Mouse (Mus musculus): Measurements from ENCODE around the gene Steap2.
"Not testable (repeated sequence)": the region's sequence is repeated elsewhere in the genome, so short reads cannot be mapped to it uniquely, and the experiment has no call there.

Gene Steap2

DNA sequence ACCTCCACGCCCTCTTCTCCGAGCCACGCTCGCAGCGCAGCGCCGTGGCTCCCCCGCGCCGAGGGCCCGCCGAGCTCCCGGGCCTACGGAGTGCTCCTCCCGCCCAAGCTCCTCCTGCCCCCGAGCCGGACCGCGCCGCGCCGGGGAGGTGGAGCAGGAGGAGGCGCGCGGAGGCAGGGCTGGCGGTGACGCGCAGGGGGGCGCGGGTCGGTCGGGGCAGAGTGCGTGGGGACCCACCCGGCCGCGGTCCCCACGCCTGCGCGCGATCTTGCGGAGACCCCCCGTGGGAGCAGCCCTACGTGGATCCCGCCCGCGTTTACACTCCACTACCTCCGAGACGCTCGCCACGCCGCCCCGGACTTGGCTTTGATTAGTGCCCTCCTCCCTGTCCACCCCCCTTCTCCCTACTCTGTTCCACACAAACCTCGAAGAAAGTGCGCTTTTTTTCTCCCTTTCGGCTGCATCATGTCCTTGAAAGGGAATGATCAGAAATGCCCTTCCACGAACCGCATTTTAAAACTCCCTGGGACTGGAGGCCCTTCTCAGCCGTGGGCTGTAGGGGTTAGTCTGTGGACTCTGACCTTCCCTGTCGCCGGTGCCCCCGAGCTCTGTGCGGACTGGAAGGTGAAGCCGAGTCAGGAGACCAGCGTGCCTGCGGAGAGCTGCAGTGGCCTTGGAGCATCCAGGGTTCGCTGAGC, at the start of gene Steap2:
Gene Steap2, minus strand, starts transcription at position 623 of the 698 bp plus-strand sequence.
- no peak for DNase-seq (ENCODE audit: low spot score)

DNA sequence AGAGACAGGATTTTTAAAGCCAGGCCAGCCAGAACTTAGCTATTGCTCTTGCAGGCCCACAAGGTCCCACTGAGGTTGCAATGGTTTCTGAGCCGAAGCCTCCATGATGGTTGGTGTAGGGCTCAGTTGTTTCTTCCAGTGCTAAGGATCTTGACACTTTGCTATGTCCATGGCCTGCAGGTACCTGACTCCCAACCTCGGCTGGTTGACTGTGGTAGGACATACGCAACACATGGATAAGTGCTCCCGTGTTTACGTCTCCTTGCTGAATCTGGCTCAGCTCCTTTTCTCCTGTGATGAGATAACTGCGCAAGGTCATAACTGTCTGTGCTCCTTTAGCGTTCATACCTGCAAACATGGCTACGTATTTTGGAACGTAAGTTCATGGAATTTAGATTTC, 40.1 kb upstream of the Steap2 start:
- DNase-seq (ENCODE audit: low spot score) = no peak

DNA sequence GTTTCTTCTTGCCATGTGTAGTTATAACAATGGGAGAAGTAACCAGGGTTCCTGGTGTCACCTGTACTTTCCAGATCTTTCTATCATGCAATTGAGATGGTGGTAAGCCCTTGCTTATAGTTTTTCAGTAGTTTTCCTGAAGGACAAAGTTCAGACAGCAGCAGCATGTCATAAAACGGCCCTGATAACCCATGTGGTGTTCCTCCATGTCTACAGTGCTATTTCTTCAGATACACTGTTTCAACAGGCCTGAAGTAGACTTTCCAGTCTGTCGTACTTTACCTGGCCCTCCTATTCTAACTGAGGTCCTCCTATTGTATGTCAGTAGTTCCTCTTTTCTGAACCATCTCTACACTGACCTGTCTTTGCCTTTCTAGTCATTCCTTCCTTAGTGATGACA, 38.5 kb upstream of the Steap2 start:
- no peak for DNase-seq (ENCODE audit: low spot score)

DNA sequence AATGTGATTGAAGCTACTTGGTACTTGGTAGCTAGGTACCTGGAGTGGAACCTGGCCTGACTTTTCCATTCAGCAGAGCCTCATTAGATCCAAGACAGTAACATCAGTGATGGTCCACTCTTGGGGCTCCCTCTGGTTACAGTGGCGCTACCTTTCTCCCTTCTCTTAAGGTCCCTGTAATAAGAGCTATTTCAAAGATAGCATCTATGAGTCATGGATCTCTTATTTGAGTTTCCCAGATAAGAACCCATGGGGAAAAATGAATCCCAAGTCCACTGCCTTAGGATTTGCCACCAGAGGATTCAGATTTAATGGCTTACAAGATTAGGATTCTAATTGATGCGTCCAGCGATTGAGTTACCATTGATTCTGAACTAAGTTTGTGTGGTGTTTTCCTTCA, 37.8 kb upstream of the Steap2 start:
- no peak for DNase-seq (ENCODE audit: low spot score)

DNA sequence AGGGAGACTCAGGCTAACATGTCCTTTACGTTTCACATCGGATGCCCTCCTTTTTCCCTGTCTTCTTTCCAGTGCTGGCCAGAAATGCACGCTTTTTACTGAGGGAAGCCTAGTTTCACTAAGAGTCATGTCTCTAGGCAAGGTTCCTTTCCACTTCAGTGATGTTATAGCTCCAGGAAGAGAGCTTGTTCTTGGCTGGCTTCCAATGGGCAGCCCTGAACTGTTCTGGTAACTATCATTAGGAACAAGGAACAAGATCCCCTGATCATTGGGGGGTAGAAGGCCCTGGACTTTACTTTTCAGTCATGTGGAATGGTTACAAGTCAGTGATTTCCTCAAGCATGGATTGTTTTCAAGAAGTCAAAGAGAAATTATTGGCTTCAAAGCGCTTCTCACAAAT, 35.5 kb upstream of the Steap2 start:
- no peak for DNase-seq (ENCODE audit: low spot score)

DNA sequence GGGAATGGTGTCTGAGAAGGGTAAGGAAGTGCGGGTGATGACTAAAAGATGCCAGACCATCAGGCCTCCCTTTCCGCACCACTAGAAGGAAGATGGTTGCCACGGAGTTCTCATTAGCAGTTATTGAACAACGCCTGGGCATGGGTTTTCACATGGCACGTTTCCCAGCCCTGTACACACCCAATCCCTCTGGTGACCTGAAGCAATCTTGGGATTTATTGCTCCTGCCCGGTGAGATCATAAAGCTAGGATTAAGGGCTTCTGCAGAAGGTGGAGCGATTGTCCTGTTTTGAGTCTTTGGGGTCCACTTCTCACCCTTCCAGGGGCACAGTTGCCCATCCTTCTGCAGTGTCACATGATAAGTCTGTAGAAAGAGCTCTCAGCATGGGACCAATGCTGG, 27.8 kb upstream of the Steap2 start:
- no peak for DNase-seq (ENCODE audit: low spot score)

DNA sequence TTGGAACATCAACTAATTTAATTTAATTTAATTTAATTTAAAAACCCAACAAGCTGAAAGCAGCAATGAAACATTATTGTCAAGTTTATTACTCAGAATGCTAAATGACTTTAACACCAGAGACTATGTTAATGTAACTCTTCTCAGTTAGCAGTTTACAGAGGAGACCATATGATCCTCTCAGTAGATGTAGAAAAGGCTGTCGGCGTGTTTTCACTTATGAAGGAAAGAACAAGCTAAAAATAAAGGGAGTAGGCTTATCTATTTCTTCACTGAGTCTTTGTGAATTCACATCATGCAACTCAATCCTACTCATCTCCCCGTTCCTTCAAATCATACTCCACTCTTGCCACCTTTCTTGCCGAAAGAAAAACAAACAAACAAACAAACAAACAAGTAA, 16.7 kb upstream of the Steap2 start:
- no peak for DNase-seq (ENCODE audit: low spot score)

DNA sequence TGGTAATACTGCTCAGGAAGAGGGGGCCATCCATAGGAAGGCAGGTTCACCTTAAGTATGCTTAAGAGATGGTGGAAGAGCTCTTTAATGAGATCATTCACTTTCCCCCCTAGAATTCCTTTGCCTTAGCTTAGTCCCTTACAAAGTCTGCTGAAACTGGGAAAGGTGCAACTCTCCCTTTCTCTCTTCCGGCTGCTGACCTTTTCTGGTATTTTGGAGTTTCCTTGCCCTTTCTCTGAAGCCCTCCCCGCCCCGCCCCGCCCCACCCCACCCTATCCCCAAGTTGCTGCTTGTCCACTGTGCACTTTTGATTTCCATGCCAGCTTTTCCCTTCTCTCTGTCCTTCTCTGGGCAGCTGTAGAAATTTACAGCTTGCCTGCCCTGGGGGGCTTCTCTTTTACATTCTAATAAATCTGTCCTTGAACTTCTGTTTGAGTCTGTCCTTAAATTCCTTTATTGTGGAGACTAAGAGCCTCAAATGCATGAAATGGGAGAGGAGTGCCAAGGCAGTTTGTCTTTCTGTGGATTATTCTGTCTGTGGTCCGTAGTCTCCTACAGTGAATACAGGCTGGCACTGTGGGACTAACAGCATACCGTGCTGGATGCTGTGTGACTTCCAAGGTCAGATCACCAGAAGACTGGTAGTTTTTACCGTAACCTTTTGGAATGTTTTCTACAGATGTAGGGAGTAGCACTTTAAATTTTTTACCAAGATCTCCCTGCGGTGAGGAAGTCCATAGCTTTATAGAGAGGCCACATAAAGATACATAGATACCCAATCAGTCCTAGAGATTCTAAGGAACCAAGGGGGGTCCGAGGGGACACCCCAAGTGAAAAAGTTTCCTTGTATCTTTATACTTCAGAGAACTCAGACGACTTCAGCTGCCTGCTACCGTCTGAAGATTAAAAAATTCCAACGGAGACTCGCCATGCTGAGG, 13.2 kb upstream of the Steap2 start:
- no peak for DNase-seq (ENCODE audit: low spot score)

DNA sequence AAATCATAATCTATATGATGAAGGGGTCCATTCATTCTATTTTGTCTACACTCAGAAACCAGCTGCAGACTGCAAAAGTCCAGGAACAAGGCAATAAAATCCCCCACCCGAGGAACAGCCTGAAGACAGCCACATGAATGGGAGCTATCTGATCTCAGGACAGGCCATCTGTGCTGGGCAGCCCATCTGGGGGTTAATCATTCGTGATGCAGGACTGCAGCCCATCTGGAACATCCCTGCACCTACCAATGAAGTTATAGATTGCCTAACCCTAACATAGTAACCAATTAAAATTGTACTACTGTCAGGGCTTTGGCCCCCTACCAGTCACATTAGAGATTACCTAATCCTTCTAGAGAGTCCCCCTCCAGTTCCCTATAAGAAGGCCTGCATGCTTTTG, 10.6 kb upstream of the Steap2 start:
- DNase-seq (ENCODE audit: low spot score) = no peak

DNA sequence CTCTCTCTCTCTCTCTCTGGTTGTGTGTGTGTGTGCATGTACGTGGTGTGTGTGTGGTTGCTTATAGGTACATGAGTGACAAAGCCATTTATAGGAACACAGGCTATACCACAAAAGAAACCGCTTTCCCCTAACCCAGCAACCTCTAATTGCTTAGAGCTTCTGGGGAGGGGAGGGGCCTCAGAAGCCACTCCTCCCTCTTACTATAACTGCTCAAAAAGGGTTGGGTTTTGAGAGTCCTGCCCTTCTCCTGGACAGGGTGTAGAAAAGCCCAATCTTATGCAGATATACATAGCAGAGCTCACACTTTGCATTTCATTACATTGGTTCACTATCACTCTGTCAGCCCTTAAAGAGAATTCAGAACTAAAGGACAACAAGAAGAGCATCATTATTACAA, 6.0 kb upstream of the Steap2 start:
- DNase-seq (ENCODE audit: low spot score) = no peak

DNA sequence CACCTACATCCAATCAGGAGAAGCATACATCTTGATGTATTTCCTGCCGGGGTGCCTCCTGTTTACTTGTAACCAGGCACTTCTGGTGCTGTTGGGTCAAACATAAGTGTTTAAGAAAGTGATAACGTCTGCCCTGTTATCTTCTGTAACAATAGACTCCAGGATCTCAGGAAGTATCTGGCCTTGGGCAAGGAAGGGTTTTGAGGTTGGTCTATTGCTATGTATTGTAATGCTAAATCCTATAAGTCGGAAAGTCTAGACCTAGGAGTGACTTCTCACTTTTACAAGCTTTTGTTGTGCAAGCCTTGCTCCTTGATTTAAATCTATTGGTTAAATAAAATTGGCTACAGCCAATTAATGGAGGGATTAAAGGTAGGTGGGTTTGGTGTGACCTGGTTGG, 4.5 kb upstream of the Steap2 start:
- DNase-seq (ENCODE audit: low spot score) = no peak

DNA sequence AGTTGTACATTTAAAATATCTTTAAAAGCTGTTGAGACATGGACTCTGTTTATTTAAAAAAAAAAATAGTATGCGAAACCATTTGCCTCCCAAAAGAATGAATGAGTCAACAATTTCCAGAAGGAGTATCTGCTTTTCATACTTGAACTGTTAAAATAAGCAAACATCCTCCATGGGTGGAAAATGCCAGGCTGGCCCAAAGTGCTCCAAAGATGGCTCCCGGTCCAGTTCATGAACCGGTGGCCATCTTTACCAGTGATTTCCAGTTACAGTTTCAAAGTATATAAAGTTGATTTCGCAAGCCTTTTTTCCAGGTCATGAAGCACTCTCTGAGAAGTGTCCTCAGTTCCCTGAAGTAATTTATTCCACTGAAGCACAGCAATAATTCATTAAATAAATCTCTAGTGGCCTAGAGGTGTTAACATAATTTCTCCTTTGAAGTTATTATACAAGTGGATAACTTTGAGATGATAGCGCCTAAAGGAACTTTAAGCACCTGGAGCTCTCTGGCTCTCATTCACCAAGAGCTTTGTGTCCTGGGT, 1.1 kb upstream of the Steap2 start:
- no peak for DNase-seq (ENCODE audit: low spot score)

DNA sequence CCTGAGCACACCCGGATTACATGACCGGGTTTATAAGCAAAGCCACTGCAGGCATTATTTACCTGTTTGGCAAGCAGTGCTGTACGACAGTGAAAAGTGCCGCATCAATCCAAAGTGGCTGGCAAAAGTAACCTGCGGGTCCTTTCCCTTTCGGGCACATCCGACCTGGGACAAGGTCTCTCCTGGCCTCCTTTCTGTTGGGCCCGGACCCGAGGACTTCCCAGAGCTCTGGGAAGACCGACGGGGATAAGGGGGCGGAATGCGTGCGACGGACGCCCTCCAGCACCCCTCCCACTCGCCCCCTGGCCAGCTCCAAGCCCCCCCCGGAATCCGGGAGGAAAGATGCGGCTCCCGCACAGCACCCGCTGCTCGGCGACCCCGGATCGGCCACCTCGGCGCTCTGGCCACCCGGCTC, 830 bp downstream of the Steap2 start:
- DNase-seq (ENCODE audit: low spot score) = no peak

DNA sequence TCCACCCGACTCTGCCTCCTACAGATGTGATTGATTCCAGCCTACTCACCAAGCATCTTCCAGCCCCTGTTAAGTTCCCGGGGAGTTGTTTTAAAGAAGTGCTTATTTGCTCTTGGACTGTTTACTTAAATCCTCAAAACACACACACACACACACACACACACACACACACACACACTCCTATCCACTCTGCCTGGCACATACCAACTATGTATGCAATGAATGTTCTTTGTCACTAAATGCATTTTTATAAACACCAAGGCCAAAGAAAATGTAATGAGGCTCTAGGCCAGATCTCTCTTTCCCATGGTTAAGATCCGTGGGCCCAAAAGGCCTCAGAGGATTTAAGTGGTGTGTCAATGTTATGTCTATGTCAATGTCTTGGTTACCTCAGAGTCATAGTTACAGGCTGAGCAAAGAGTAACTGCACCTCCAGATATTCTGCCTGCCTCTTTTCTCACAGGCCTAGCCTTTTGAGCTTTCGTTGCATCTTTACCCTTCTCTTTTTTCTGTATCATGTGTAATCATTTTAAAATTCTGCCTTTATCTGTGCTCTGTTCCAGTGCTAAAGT, 2.1 kb downstream of the Steap2 start:
- no peak for DNase-seq (ENCODE audit: low spot score)

DNA sequence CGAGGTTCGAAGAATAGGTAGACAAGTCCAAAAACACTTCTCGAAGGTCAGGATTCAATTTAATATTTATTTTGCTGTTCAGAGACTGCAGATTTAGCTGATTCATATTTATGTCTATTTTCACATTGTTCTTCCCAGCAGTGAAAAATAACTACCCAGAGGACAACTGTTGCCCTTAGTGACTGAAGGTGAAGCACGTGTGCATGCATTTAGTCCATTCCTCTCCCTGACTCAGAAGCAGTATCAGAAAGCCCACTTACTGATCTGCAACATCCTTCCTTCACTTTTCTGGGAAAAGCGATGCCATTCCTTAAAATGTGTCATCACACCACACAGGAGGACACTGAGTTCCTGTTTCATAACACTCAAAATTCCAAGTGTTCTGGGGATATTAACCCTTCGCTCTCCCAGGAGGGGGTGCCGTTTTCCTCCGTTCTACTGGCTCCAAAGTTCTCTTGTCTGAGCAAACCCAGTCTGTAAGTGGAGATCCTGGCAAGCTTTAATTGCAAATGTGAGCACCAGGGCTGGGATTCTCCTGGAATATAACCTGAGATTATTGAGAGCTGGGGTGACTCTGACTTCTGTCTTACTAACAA, 5.3 kb downstream of the Steap2 start:
- no peak for DNase-seq (ENCODE audit: low spot score)

DNA sequence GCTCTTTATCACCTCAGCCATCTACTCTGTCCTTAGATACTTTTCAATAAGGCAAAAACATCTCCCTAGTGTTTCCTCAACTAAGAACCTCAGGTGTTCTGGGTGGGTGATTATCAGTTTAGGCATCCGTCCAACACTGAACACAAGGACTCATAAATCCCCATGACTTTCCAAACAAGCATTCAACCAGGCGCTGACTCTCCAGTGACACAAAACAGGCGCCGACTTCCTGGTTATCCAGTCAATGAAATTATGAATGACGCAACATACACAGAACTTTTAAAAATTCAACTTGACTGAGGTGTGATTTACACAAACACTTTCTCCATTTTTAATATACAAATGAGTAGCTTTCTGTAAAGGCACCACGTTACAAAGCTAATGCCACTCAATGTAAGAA, 6.2 kb downstream of the Steap2 start:
- DNase-seq (ENCODE audit: low spot score) = no peak

DNA sequence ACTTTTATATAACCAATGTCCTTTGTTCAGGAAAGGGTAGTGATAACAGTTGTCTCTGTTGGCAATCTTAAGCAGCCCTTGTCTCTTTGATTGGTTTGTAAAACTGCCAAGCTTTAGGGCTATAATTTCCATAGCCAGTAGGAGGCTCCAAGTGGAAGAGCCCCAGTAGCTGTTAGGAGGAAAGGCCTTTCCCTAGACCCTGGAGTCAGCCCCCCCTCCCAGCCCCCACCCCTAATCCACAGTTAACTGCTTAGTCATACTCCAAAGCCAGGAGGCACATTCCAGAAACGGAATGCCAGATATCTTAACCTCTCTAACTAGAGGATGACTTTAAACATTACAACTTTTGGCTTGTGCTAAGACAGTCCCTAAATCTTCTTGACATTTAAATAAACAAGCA, 7.4 kb downstream of the Steap2 start:
- no peak for DNase-seq (ENCODE audit: low spot score)

DNA sequence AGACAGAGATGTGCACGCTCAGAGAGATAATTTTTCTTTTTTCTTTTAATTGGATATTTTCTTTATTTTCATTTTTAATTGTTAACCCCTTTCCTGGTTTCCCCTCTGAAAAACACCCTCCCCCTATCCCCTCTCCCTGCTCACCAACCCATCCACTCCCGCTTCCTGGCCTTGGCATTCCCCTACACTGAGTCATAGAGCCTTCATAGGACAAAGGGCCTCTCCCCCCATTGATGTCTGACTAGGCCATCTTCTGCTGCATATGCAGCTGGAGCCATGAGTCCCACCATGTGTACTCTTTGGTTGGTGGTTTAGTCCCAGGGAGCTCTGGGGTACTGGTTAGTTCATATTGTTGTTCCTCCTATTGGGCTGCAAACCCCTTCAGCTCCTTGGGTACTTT, 9.4 kb downstream of the Steap2 start:
- not testable (repeated sequence) for DNase-seq (ENCODE audit: low spot score)

DNA sequence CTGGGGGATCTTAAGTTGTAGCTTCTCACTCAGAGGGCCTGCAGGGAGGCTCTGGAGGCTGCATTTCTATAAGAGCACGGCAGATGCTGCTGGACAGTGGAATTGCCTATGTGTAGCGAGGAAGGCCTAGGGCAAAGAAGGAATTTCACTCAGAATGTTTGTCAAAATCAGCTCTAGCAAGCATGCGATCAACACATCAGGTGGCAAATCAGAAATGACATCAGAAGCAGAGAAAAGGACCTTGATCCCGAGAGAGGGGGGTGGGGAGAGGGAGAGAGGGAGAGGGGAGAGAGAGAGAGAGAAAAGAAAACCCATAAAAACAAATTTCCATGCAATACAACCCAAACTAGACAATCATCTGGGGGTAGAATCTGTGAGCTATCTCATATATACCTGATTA, 11.1 kb downstream of the Steap2 start:
- DNase-seq (ENCODE audit: low spot score) = no peak

DNA sequence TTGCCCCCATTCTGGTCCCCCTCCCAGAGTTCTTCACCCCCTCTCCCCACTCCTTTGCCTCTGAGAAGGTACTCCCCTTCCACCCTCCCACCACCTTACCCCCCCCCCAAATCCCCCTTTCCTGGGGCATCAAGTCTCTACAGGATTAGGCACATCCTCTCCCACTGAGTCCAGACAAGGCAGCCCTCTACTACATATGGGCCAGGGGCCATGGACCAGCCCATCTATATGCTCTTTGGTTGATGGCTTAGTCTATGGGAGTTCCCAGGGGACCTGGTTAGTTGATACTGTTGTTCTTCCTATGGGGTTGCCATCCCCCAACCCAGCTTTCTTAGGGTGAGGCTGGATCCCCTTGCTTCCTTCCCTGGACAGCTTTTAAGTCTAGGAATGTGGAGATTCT, 14.9 kb downstream of the Steap2 start:
- DNase-seq (ENCODE audit: low spot score) = no peak

DNA sequence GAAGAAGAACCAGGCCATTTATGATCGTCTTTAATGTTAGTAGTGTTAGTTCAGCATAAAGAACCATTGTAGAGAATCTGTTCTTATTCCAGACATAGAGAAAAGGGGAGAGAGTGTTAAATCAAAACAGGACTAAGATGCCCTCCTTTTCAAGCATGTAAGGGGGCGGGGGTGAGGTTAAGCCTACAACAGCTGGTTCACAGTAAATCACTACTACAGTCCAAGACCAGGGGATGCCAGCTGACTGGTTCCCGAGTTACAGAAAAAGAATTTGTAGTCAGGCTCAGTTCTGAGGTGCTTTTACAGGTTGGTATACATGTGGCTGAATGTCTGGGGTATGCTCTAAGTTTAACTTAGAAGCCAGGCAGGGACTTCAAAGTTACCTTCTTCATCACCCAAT, 18.3 kb downstream of the Steap2 start:
- DNase-seq (ENCODE audit: low spot score) = no peak

DNA sequence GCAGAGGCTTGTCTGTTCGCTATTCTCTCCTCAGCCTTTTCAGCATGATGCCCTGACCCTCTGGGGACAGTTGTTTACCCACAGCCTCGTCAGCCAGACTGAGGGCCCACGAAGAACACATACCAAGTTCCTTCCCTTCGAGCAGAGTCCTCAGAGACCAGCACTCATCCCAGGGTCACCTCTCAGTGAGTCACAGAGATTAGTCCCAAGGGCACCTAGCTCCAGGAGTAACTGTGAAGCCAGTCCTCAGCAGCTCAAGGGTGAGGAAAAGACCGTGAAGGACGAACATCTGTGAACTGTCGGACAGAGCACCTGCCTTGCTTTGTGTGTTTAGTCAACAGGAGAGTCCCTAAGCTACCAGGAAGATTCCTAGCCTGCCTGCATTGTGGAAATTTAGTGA, 25.5 kb downstream of the Steap2 start:
- no peak for DNase-seq (ENCODE audit: low spot score)

All from urinary bladder, postnatal 10 days (tissue).